Mouse (Mus musculus): Measurements from ENCODE around the gene 1700024P04Rik. TPM values are rescaled to one million over a fixed set of nuclear protein-coding genes. Genes with fewer than 3 reads are reported as not detected.
"Not testable (repeated sequence)": the region's sequence is repeated elsewhere in the genome, so short reads cannot be mapped to it uniquely, and the experiment has no call there.

1700024P04Rik gene
- polyA plus RNA-seq, 1 experiment from 2014 or later: not detected

- 93% methylated on average over 16 of the region's 17 CpGs for WGBS
- Histone ChIP-seq H3K36me3 (no peaks in the 10 kb centered on the region), H3K9me3 (peaks cover 3% of the 10 kb centered on the region; the same call in 1 of the 2 replicates), H3K27ac (no peak overlapping the region), H3K9ac (no peak overlapping the region), H3K4me2 (replicated peaks) (no peak overlapping the region), H3K4me1 (no peaks in the 10 kb centered on the region), H3K4me3 (no peak overlapping the region), H3K27me3 (no peaks in the 10 kb centered on the region)
- ATAC-seq (ENCODE audit: insufficient number of reproducible peaks, insufficient read depth, low FRiP score, low TSS enrichment): no peak
Observed at GRCm38 (mm10) chr13:99006389-99007099, 22.2 kb upstream of the 1700024P04Rik start.

GRCm38 (mm10) chr13:99001652-99002051 lies 17.3 kb upstream of the 1700024P04Rik start:
- not testable (repeated sequence) for H3K4me1 ChIP-seq; H3K4me3 ChIP-seq; H3K27me3 ChIP-seq; H3K4me2 ChIP-seq (replicated peaks); H3K9me3 ChIP-seq; H3K36me3 ChIP-seq; ATAC-seq (ENCODE audit: insufficient number of reproducible peaks, insufficient read depth, low FRiP score, low TSS enrichment); H3K9ac ChIP-seq; H3K27ac ChIP-seq
- WGBS: 93% methylated on average over 2 of the region's 2 CpGs

GRCm38 (mm10) chr13:98997025-98997424 lies 12.7 kb upstream of the 1700024P04Rik start:
- 58% methylated on average over 5 of the region's 5 CpGs for WGBS
- Histone ChIP-seq H3K4me3 (no peak overlapping the region), H3K4me2 (replicated peaks) (no peak overlapping the region), H3K36me3 (no peaks in the 10 kb centered on the region), H3K4me1 (no peaks in the 10 kb centered on the region), H3K9me3 (no peaks in the 10 kb centered on the region), H3K27me3 (no peaks in the 10 kb centered on the region), H3K9ac (no peak overlapping the region), H3K27ac (no peak overlapping the region)
- ATAC-seq (ENCODE audit: insufficient number of reproducible peaks, insufficient read depth, low FRiP score, low TSS enrichment): no peak

- WGBS: 85% methylated on average over 4 of the region's 4 CpGs
- Histone ChIP-seq H3K27me3 (no peaks in the 10 kb centered on the region), H3K4me3 (no peak overlapping the region), H3K9me3 (no peaks in the 10 kb centered on the region), H3K9ac (no peak overlapping the region), H3K4me2 (replicated peaks) (no peak overlapping the region), H3K27ac (no peak overlapping the region), H3K36me3 (no peaks in the 10 kb centered on the region), H3K4me1 (no peaks in the 10 kb centered on the region)
- ATAC-seq (ENCODE audit: insufficient number of reproducible peaks, insufficient read depth, low FRiP score, low TSS enrichment): no peak
Observed at GRCm38 (mm10) chr13:98977070-98977785, 7.1 kb downstream of the 1700024P04Rik start.

GRCm38 (mm10) chr13:98976022-98976421 lies 8.3 kb downstream of the 1700024P04Rik start:
- not testable (repeated sequence) for H3K4me3 ChIP-seq; H3K36me3 ChIP-seq; ATAC-seq (ENCODE audit: insufficient number of reproducible peaks, insufficient read depth, low FRiP score, low TSS enrichment); H3K27me3 ChIP-seq; H3K9me3 ChIP-seq; H3K4me2 ChIP-seq (replicated peaks); H3K4me1 ChIP-seq; H3K27ac ChIP-seq; H3K9ac ChIP-seq
- WGBS: 80% methylated on average over 3 of the region's 3 CpGs

GRCm38 (mm10) chr13:98972090-98972489 lies 12.3 kb downstream of the 1700024P04Rik start:
- H3K9ac ChIP-seq: no peak overlapping the region
- H3K27me3 ChIP-seq: no peaks in the 10 kb centered on the region
- no peak for ATAC-seq (ENCODE audit: insufficient number of reproducible peaks, insufficient read depth, low FRiP score, low TSS enrichment)
- WGBS: 91% methylated on average over 3 of the region's 3 CpGs
- H3K4me2 ChIP-seq (replicated peaks): no peak overlapping the region
- no peak overlapping the region for H3K4me3 ChIP-seq
- no peaks in the 10 kb centered on the region for H3K9me3 ChIP-seq
- H3K4me1 ChIP-seq: no peaks in the 10 kb centered on the region
- H3K36me3 ChIP-seq: no peaks in the 10 kb centered on the region
- H3K27ac ChIP-seq: no peak overlapping the region

- no peaks in the 10 kb centered on the region for H3K9me3 ChIP-seq
- H3K36me3 ChIP-seq: no peaks in the 10 kb centered on the region
- H3K4me2 ChIP-seq (replicated peaks): no peak overlapping the region
- no peak overlapping the region for H3K4me3 ChIP-seq
- ATAC-seq (ENCODE audit: insufficient number of reproducible peaks, insufficient read depth, low FRiP score, low TSS enrichment): no peak
- no peaks in the 10 kb centered on the region for H3K4me1 ChIP-seq
- WGBS: 56% methylated on average over 5 of the region's 5 CpGs
- H3K9ac ChIP-seq: no peak overlapping the region
- H3K27ac ChIP-seq: no peak overlapping the region
- no peaks in the 10 kb centered on the region for H3K27me3 ChIP-seq
Observed at GRCm38 (mm10) chr13:98971641-98972040, 12.7 kb downstream of the 1700024P04Rik start.

- H3K4me1 ChIP-seq: no peaks in the 10 kb centered on the region
- no peak for ATAC-seq (ENCODE audit: insufficient number of reproducible peaks, insufficient read depth, low FRiP score, low TSS enrichment)
- no peaks in the 10 kb centered on the region for H3K27me3 ChIP-seq
- H3K4me3 ChIP-seq: no peak overlapping the region
- H3K9me3 ChIP-seq: no peaks in the 10 kb centered on the region
- 74% methylated on average over 4 of the region's 4 CpGs for WGBS
- H3K36me3 ChIP-seq: no peaks in the 10 kb centered on the region
- H3K4me2 ChIP-seq (replicated peaks): no peak overlapping the region
- H3K9ac ChIP-seq: no peak overlapping the region
- H3K27ac ChIP-seq: no peak overlapping the region
Observed at GRCm38 (mm10) chr13:98968517-98968916, 15.8 kb downstream of the 1700024P04Rik start.

GRCm38 (mm10) chr13:98967942-98968341 lies 16.4 kb downstream of the 1700024P04Rik start:
- no peaks in the 10 kb centered on the region for H3K27me3 ChIP-seq
- no peaks in the 10 kb centered on the region for H3K4me1 ChIP-seq
- no peak overlapping the region for H3K4me3 ChIP-seq
- no peaks in the 10 kb centered on the region for H3K9me3 ChIP-seq
- H3K4me2 ChIP-seq (replicated peaks): no peak overlapping the region
- WGBS: 86% methylated on average over 6 of the region's 6 CpGs
- H3K9ac ChIP-seq: no peak overlapping the region
- no peak overlapping the region for H3K27ac ChIP-seq
- H3K36me3 ChIP-seq: no peaks in the 10 kb centered on the region
- no peak for ATAC-seq (ENCODE audit: insufficient number of reproducible peaks, insufficient read depth, low FRiP score, low TSS enrichment)

GRCm38 (mm10) chr13:98966583-98966982 lies 17.8 kb downstream of the 1700024P04Rik start:
- H3K4me2 ChIP-seq (replicated peaks): no peak overlapping the region
- no peak for ATAC-seq (ENCODE audit: insufficient number of reproducible peaks, insufficient read depth, low FRiP score, low TSS enrichment)
- H3K9ac ChIP-seq: no peak overlapping the region
- no peaks in the 10 kb centered on the region for H3K4me1 ChIP-seq
- H3K4me3 ChIP-seq: no peak overlapping the region
- WGBS: 88% methylated on average over 5 of the region's 5 CpGs
- no peak overlapping the region for H3K27ac ChIP-seq
- no peaks in the 10 kb centered on the region for H3K27me3 ChIP-seq
- no peaks in the 10 kb centered on the region for H3K9me3 ChIP-seq
- H3K36me3 ChIP-seq: no peaks in the 10 kb centered on the region

- Histone ChIP-seq H3K9me3 (no peaks in the 10 kb centered on the region), H3K9ac (no peak overlapping the region), H3K27me3 (no peaks in the 10 kb centered on the region), H3K36me3 (no peaks in the 10 kb centered on the region), H3K27ac (no peak overlapping the region), H3K4me3 (no peak overlapping the region), H3K4me1 (no peaks in the 10 kb centered on the region), H3K4me2 (replicated peaks) (no peak overlapping the region)
- ATAC-seq (ENCODE audit: insufficient number of reproducible peaks, insufficient read depth, low FRiP score, low TSS enrichment): no peak
- WGBS: 97% methylated on average over 1 of the region's 1 CpGs
Observed at GRCm38 (mm10) chr13:98963612-98964011, 20.8 kb downstream of the 1700024P04Rik start.

GRCm38 (mm10) chr13:98958177-98958576 lies 26.2 kb downstream of the 1700024P04Rik start:
- Histone ChIP-seq H3K4me3 (no peak overlapping the region), H3K4me1 (no peaks in the 10 kb centered on the region), H3K4me2 (replicated peaks) (no peak overlapping the region), H3K9ac (no peak overlapping the region), H3K9me3 (no peaks in the 10 kb centered on the region), H3K36me3 (no peaks in the 10 kb centered on the region), H3K27me3 (no peaks in the 10 kb centered on the region), H3K27ac (no peak overlapping the region)
- 66% methylated on average over 2 of the region's 2 CpGs for WGBS
- no peak for ATAC-seq (ENCODE audit: insufficient number of reproducible peaks, insufficient read depth, low FRiP score, low TSS enrichment)
